Mouse (Mus musculus): ENCODE data around the gene Camk1g.

GRCm38 (mm10) chr1:193387241-193387640 is 17.1 kb upstream of the Camk1g start:
- TF ChIP-seq MXI1 (IDR thresholded peaks at IDR 0.05; ENCODE audit: low read depth, low read length) (no peak), RAD21 (IDR thresholded peaks at IDR 0.05; ENCODE audit: low read depth, low read length) (no peak), USF1 (IDR thresholded peaks at IDR 0.05; ENCODE audit: low read depth, low read length) (no peak), ETS1 (conservative IDR thresholded peaks at IDR 0.05; ENCODE audit: low read depth, low read length) (no peak)
